Mouse (Mus musculus) megakaryocyte, embryonic 14.5 days (primary cell): ENCODE results near the gene Tfpt. TPM values are rescaled to one million over a fixed set of nuclear protein-coding genes. Genes with fewer than 3 reads are reported as not detected.
"Not testable (repeated sequence)": the region's sequence is repeated elsewhere in the genome, so short reads cannot be mapped to it uniquely, and the experiment has no call there.

Experiments used
- H3K27me3 ChIP-seq: replicated peaks from 2 replicates; pipeline ENCODE3; 2012; ENCODE audit warnings: inconsistent platforms
- H3K36me3 ChIP-seq: replicated peaks from 2 replicates; pipeline ENCODE3; 2012; ENCODE audit warnings: low read length, inconsistent platforms, mixed read lengths
- H3K4me1 ChIP-seq: 2 replicates; pipeline ENCODE4 v1.6.1; 2012; ENCODE audit warnings: inconsistent platforms
- H3K4me3 ChIP-seq: replicated peaks from 2 replicates; pipeline ENCODE3; 2012; ENCODE audit warnings: moderate library complexity, mild to moderate bottlenecking, inconsistent platforms
- H3K9me3 ChIP-seq: 2 replicates; pipeline ENCODE4 v1.6.1; 2012; ENCODE audit warnings: inconsistent platforms
- FLI1 ChIP-seq: IDR thresholded peaks from 2 replicates; pipeline ENCODE4 v1.6.1; 2012; ENCODE audit warnings: low read length, inconsistent platforms, mixed read lengths
- GATA1 ChIP-seq: IDR thresholded peaks from 3 replicates; pipeline ENCODE4 v1.6.1; 2012; ENCODE audit warnings: mixed read lengths, low read length, inconsistent platforms, borderline replicate concordance
- polyA plus RNA-seq: library from polyadenylated mRNA; stranded (reverse); fragments of >175 nt; gene quantifications from 2 replicates; pipeline ENCODE4 v1.2.3, GENCODE M21; 2012; ENCODE audit warnings: low replicate concordance; ENCODE audit not compliant: insufficient read depth

Gene Tfpt
- polyA plus RNA-seq, 1 experiment: 57.9 TPM

- no peak for TF ChIP-seq FLI1
- TF ChIP-seq GATA1: no peak
- Histone ChIP-seq H3K4me3 (no peak overlapping the region), H3K27me3 (no peaks in the 10 kb centered on the region), H3K9me3 (peaks cover 4% of the 10 kb centered on the region), H3K4me1 (peaks cover 55% of the 10 kb centered on the region), H3K36me3 (peaks cover 3% of the 10 kb centered on the region)
Measured at GRCm38 (mm10) chr7:3606798-3607197, 22.9 kb downstream of the Tfpt start.

GRCm38 (mm10) chr7:3601119-3601518, 28.6 kb downstream of the Tfpt start:
- Histone ChIP-seq H3K4me1 (peaks cover 27% of the 10 kb centered on the region), H3K36me3 (peaks cover 3% of the 10 kb centered on the region), H3K27me3 (no peaks in the 10 kb centered on the region), H3K9me3 (peaks cover 4% of the 10 kb centered on the region), H3K4me3 (no peak overlapping the region)
- no peak for TF ChIP-seq FLI1
- TF ChIP-seq GATA1: no peak

- not testable (repeated sequence) for H3K9me3 ChIP-seq, H3K4me3 ChIP-seq, H3K36me3 ChIP-seq, H3K27me3 ChIP-seq
- peaks cover 23% of the 10 kb centered on the region for H3K4me1 ChIP-seq
Measured at GRCm38 (mm10) chr7:3597755-3598154, 32.0 kb downstream of the Tfpt start.

GRCm38 (mm10) chr7:3595146-3595545, 34.6 kb downstream of the Tfpt start:
- TF ChIP-seq FLI1 (no peak), GATA1 (no peak)
- H3K4me3 ChIP-seq: no peak overlapping the region

GRCm38 (mm10) chr7:3594686-3595085, 35.0 kb downstream of the Tfpt start:
- no peaks in the 10 kb centered on the region for H3K36me3 ChIP-seq
- peaks cover 9% of the 10 kb centered on the region for H3K4me1 ChIP-seq
- H3K27me3 ChIP-seq: no peaks in the 10 kb centered on the region
- no peak overlapping the region for H3K4me3 ChIP-seq
- no peaks in the 10 kb centered on the region for H3K9me3 ChIP-seq
- no peak for TF ChIP-seq GATA1
- no peak for TF ChIP-seq FLI1

More at GRCm38 (mm10) chr7:3595146-3595545, 34.6 kb downstream of the Tfpt start:
- Histone ChIP-seq H3K36me3 (no peaks in the 10 kb centered on the region), H3K27me3 (no peaks in the 10 kb centered on the region), H3K4me1 (peaks cover 9% of the 10 kb centered on the region), H3K9me3 (no peaks in the 10 kb centered on the region)

- H3K4me1 ChIP-seq: peaks cover 9% of the 10 kb centered on the region
- H3K36me3 ChIP-seq: no peaks in the 10 kb centered on the region
- no peaks in the 10 kb centered on the region for H3K9me3 ChIP-seq
- TF ChIP-seq FLI1 (no peak), GATA1 (no peak)
- no peaks in the 10 kb centered on the region for H3K27me3 ChIP-seq
- no peak overlapping the region for H3K4me3 ChIP-seq
Measured at GRCm38 (mm10) chr7:3593855-3594254, 35.9 kb downstream of the Tfpt start.

GRCm38 (mm10) chr7:3591534-3591933, 38.2 kb downstream of the Tfpt start:
- Histone ChIP-seq H3K36me3 (no peaks in the 10 kb centered on the region), H3K9me3 (no peaks in the 10 kb centered on the region), H3K27me3 (no peaks in the 10 kb centered on the region), H3K4me3 (no peak overlapping the region), H3K4me1 (peaks cover 9% of the 10 kb centered on the region)
- TF ChIP-seq FLI1 (no peak), GATA1 (no peak)

GRCm38 (mm10) chr7:3590550-3590949, 39.2 kb downstream of the Tfpt start:
- H3K4me3 ChIP-seq: no peak overlapping the region
- TF ChIP-seq FLI1: no peak
- no peaks in the 10 kb centered on the region for H3K36me3 ChIP-seq
- no peaks in the 10 kb centered on the region for H3K9me3 ChIP-seq
- peaks cover 19% of the 10 kb centered on the region for H3K4me1 ChIP-seq
- no peaks in the 10 kb centered on the region for H3K27me3 ChIP-seq

GRCm38 (mm10) chr7:3587292-3587691, 42.4 kb downstream of the Tfpt start:
- TF ChIP-seq FLI1 (no peak), GATA1 (no peak)
- no peaks in the 10 kb centered on the region for H3K9me3 ChIP-seq
- H3K4me3 ChIP-seq: no peak overlapping the region
- no peaks in the 10 kb centered on the region for H3K36me3 ChIP-seq
- H3K27me3 ChIP-seq: no peaks in the 10 kb centered on the region
- H3K4me1 ChIP-seq: peaks cover 19% of the 10 kb centered on the region

GRCm38 (mm10) chr7:3586255-3586654, 43.5 kb downstream of the Tfpt start:
- peaks cover 3% of the 10 kb centered on the region; the same call in 1 of the 2 replicates for H3K9me3 ChIP-seq
- no peaks in the 10 kb centered on the region for H3K36me3 ChIP-seq
- H3K4me1 ChIP-seq: peaks cover 19% of the 10 kb centered on the region
- no peak for TF ChIP-seq GATA1
- H3K4me3 ChIP-seq: no peak overlapping the region
- H3K27me3 ChIP-seq: no peaks in the 10 kb centered on the region

- Histone ChIP-seq H3K9me3 (peaks cover 7% of the 10 kb centered on the region; the same call in 1 of the 2 replicates), H3K4me3 (peak overlapping the region; percentile 1), H3K27me3 (no peaks in the 10 kb centered on the region), H3K4me1 (peaks cover 23% of the 10 kb centered on the region), H3K36me3 (no peaks in the 10 kb centered on the region)
- TF ChIP-seq FLI1: no peak
- no peak for TF ChIP-seq GATA1
Measured at GRCm38 (mm10) chr7:3585763-3586162, 44.0 kb downstream of the Tfpt start.
